Mouse (Mus musculus) gonadal fat pad, adult 2 months (tissue): ENCODE data around the gene Npw. TPM values are rescaled to one million over a fixed set of nuclear protein-coding genes. Genes with fewer than 3 reads are reported as not detected.

Experiments used
- DNase-seq: peaks from one replicate; pipeline ENCODE4 v3.0.0-alpha.2; 2012; ENCODE audit warnings: low read depth
- polyA plus RNA-seq: library from polyadenylated mRNA; depleted of rRNA; stranded (reverse); fragments of >200 nt; gene quantifications from 2 replicates; pipeline ENCODE4 v1.2.3, GENCODE M21; 2012; rRNA removed

The Npw gene
- not detected in 2 replicates for polyA plus RNA-seq

- DNase-seq: no peak
These were observed at the start of gene Npw for GRCm38 (mm10) chr17:24658017-24658758. Gene Npw (minus strand): TSS chr17:24658457.

GRCm38 (mm10) chr17:24707801-24708425 is 49.7 kb upstream of the Npw start:
- DNase-seq: no peak

GRCm38 (mm10) chr17:24706982-24707800 is 48.9 kb upstream of the Npw start, which contains the start of gene Tbl3:
Gene Tbl3 (minus strand): TSS chr17:24707660.
- DNase-seq: no peak

- DNase-seq: no peak
These were observed 47.6 kb upstream of the Npw start for GRCm38 (mm10) chr17:24705821-24706220.

- no peak for DNase-seq
These were observed 43.0 kb upstream of the Npw start for GRCm38 (mm10) chr17:24701251-24701650.

GRCm38 (mm10) chr17:24699473-24699872 is 41.2 kb upstream of the Npw start:
- DNase-seq: no peak

- no peak for DNase-seq
These were observed 40.5 kb upstream of the Npw start for GRCm38 (mm10) chr17:24698715-24699114.

GRCm38 (mm10) chr17:24697985-24698384 is 39.7 kb upstream of the Npw start:
- DNase-seq: no peak

- no peak for DNase-seq
These were observed 37.9 kb upstream of the Npw start, which contains the start of the genes Gfer and Noxo1 for GRCm38 (mm10) chr17:24696011-24696697. Gene Gfer (minus strand): TSS chr17:24696156. Gene Noxo1 (plus strand): TSS chr17:24696234.

- no peak for DNase-seq
These were observed 37.2 kb upstream of the Npw start for GRCm38 (mm10) chr17:24695326-24696010.

- no peak for DNase-seq
These were observed 34.1 kb upstream of the Npw start for GRCm38 (mm10) chr17:24692385-24692784.

- no peak for DNase-seq
These were observed 31.2 kb upstream of the Npw start, which contains the start of gene Syngr3 for GRCm38 (mm10) chr17:24689251-24690081. Gene Syngr3 (minus strand): TSS chr17:24689955.

GRCm38 (mm10) chr17:24687599-24687998 is 29.3 kb upstream of the Npw start:
- no peak for DNase-seq

- no peak for DNase-seq
These were observed 28.9 kb upstream of the Npw start for GRCm38 (mm10) chr17:24687146-24687595.

- no peak for DNase-seq
These were observed 28.3 kb upstream of the Npw start for GRCm38 (mm10) chr17:24686514-24686913.

- DNase-seq: no peak
These were observed 19.3 kb upstream of the Npw start for GRCm38 (mm10) chr17:24677500-24678080.

- no peak for DNase-seq
These were observed 18.6 kb upstream of the Npw start for GRCm38 (mm10) chr17:24676877-24677276.

GRCm38 (mm10) chr17:24676187-24676586 is 17.9 kb upstream of the Npw start:
- no peak for DNase-seq

- no peak for DNase-seq
These were observed 16.0 kb upstream of the Npw start for GRCm38 (mm10) chr17:24674277-24674676.

- DNase-seq: no peak
These were observed 13.9 kb upstream of the Npw start for GRCm38 (mm10) chr17:24672141-24672540.
